Mouse (Mus musculus) intestine, embryonic 14.5 days (tissue): Measurements from ENCODE around the gene Trip6. TPM values are rescaled to one million over a fixed set of nuclear protein-coding genes. Genes with fewer than 3 reads are reported as not detected.

Source experiments
- ATAC-seq: fragments of 200-750 bp; cut with Nextera tagmentation; replicated peaks from 2 replicates; pipeline ENCODE4 v1.8.0; 2017; ENCODE audit warnings: low read depth, moderate number of reproducible peaks, moderate TSS enrichment, moderate library complexity; ENCODE audit not compliant: low FRiP score, low TSS enrichment
- DNase-seq: peaks from one replicate; pipeline ENCODE4 v3.0.0-alpha.2; 2018; ENCODE audit warnings: low spot score
- H3K27ac ChIP-seq: fragments of 300-500 bp; sonication (generic); 2 replicates; pipeline ENCODE4 v1.5.1; 2014; ENCODE audit warnings: low read depth, mild to moderate bottlenecking, control low read depth
- H3K27me3 ChIP-seq: fragments of 300-500 bp; sonication (generic); replicated peaks from 2 replicates; pipeline ENCODE4 v1.6.1; 2014; ENCODE audit warnings: low read length, control low read depth; ENCODE audit not compliant: control insufficient read depth, insufficient read depth
- H3K36me3 ChIP-seq: fragments of 300-500 bp; sonication (generic); 2 replicates; pipeline ENCODE4 v1.6.1; 2014; ENCODE audit warnings: low read length, control low read depth; ENCODE audit not compliant: control insufficient read depth, insufficient read depth
- H3K4me1 ChIP-seq: fragments of 300-500 bp; sonication (generic); replicated peaks from 2 replicates; pipeline ENCODE4 v1.6.1; 2014; ENCODE audit warnings: low read length, control low read depth, mixed read lengths; ENCODE audit not compliant: control insufficient read depth, insufficient read depth
- H3K4me2 ChIP-seq: fragments of 300-500 bp; sonication (generic); 2 replicates; pipeline ENCODE4 v1.6.1; 2014; ENCODE audit warnings: low read length
- H3K4me3 ChIP-seq: fragments of 300-500 bp; sonication (generic); 2 replicates; pipeline ENCODE4 v1.5.1; 2014; ENCODE audit warnings: low read depth, low read length, control low read depth, mixed read lengths
- H3K9ac ChIP-seq: fragments of 300-500 bp; sonication (generic); 2 replicates; pipeline ENCODE4 v1.6.1; 2014; ENCODE audit warnings: mild to moderate bottlenecking, low read length
- H3K9me3 ChIP-seq: fragments of 300-500 bp; sonication (generic); 2 replicates; pipeline ENCODE4 v1.6.1; 2016; ENCODE audit warnings: low read length, control low read depth; ENCODE audit not compliant: control insufficient read depth
- WGBS: fragments of 180-500 bp; shearing (Covaris S2); extraction: QIAGEN DNeasy Blood & Tissue Kit; methylation state at CpG from one replicate; pipeline ENCODE4 v1.1.7; 2014; 5-methylcytosine and 5-hydroxymethylcytosine counted together
- polyA plus RNA-seq: library from polyadenylated mRNA; unstranded; fragments of >200 nt; fragmentation: Nextera tagmentation; extraction: Ambion mirVana; gene quantifications from 2 replicates; pipeline ENCODE4 v1.2.1, GENCODE M21; 2014

The Trip6 gene
- polyA plus RNA-seq, 1 experiment from 2014 or later = 73.3 TPM

- Histone ChIP-seq H3K9me3 (no peaks in the 10 kb centered on the region), H3K27ac (no peak overlapping the region), H3K4me3 (no peak overlapping the region), H3K4me2 (no peak overlapping the region), H3K9ac (no peak overlapping the region), H3K36me3 (no peaks in the 10 kb centered on the region), H3K4me1 (peaks cover 19% of the 10 kb centered on the region), H3K27me3 (no peaks in the 10 kb centered on the region)
- DNase-seq (no peak), ATAC-seq (no peak)
- WGBS = 43% methylated on average over 7 of the region's 7 CpGs
Observed at GRCm38 (mm10) chr5:137342407-137343012, 28.3 kb upstream of the Trip6 start.

GRCm38 (mm10) chr5:137340222-137340621 lies 26.0 kb upstream of the Trip6 start:
- no peak overlapping the region for H3K4me3 ChIP-seq
- DNase-seq (no peak), ATAC-seq (no peak)
- H3K9ac ChIP-seq = no peak overlapping the region
- peaks cover 20% of the 10 kb centered on the region for H3K4me1 ChIP-seq
- no peaks in the 10 kb centered on the region for H3K36me3 ChIP-seq
- H3K27ac ChIP-seq = peak overlapping the region; percentile 90; the same call in 1 of the 2 replicates
- H3K4me2 ChIP-seq = no peak overlapping the region
- WGBS = 75% methylated on average over 6 of the region's 6 CpGs
- no peaks in the 10 kb centered on the region for H3K27me3 ChIP-seq
- H3K9me3 ChIP-seq = no peaks in the 10 kb centered on the region

- Histone ChIP-seq H3K27me3 (no peaks in the 10 kb centered on the region), H3K9ac (peak overlapping the region; percentile 66), H3K4me3 (peak overlapping the region; percentile 44), H3K27ac (peak overlapping the region; percentile 90), H3K4me2 (peak overlapping the region; percentile 86), H3K36me3 (no peaks in the 10 kb centered on the region), H3K9me3 (no peaks in the 10 kb centered on the region), H3K4me1 (peaks cover 20% of the 10 kb centered on the region)
- 13% methylated on average over 22 of the region's 22 CpGs for WGBS
- peak; percentile 67 for DNase-seq
- ATAC-seq = 0 out of 2 replicates have a peak, but pooled peaks have one; percentile 22
Observed at GRCm38 (mm10) chr5:137339290-137339979, 25.2 kb upstream of the Trip6 start.

- Histone ChIP-seq H3K27ac (peak overlapping the region; percentile 90), H3K9me3 (no peaks in the 10 kb centered on the region), H3K4me1 (peaks cover 20% of the 10 kb centered on the region), H3K36me3 (no peaks in the 10 kb centered on the region), H3K4me2 (peak overlapping the region; percentile 86), H3K27me3 (no peaks in the 10 kb centered on the region), H3K9ac (peak overlapping the region; percentile 66), H3K4me3 (peak overlapping the region; percentile 44)
- ATAC-seq = peak; percentile 8; the same call in 1 of the 2 replicates
- DNase-seq = peak; percentile 74
- WGBS = 1% methylated on average over 11 of the region's 11 CpGs
Observed at GRCm38 (mm10) chr5:137338663-137339289, 24.6 kb upstream of the Trip6 start.

GRCm38 (mm10) chr5:137338256-137338655 lies 24.1 kb upstream of the Trip6 start:
- H3K4me1 ChIP-seq = peaks cover 20% of the 10 kb centered on the region
- peak overlapping the region; percentile 86 for H3K4me2 ChIP-seq
- H3K4me3 ChIP-seq = peak overlapping the region; percentile 44
- H3K27ac ChIP-seq = peak overlapping the region; percentile 90
- no peaks in the 10 kb centered on the region for H3K36me3 ChIP-seq
- DNase-seq = peak; percentile 86
- ATAC-seq = peak; percentile 72
- H3K27me3 ChIP-seq = no peaks in the 10 kb centered on the region
- WGBS = 1% methylated on average over 19 of the region's 19 CpGs
- H3K9ac ChIP-seq = peak overlapping the region; percentile 66
- no peaks in the 10 kb centered on the region for H3K9me3 ChIP-seq

- Histone ChIP-seq H3K9me3 (no peaks in the 10 kb centered on the region), H3K4me3 (no peak overlapping the region), H3K27ac (no peak overlapping the region; the same call in 1 of the 2 replicates), H3K4me2 (no peak overlapping the region), H3K9ac (no peak overlapping the region), H3K27me3 (no peaks in the 10 kb centered on the region), H3K4me1 (peaks cover 20% of the 10 kb centered on the region), H3K36me3 (no peaks in the 10 kb centered on the region)
- ATAC-seq (no peak), DNase-seq (peak; percentile 55)
- 52% methylated on average over 8 of the region's 8 CpGs for WGBS
Observed at GRCm38 (mm10) chr5:137337190-137337589, 23.0 kb upstream of the Trip6 start.

- Histone ChIP-seq H3K4me2 (no peak overlapping the region), H3K4me1 (peaks cover 20% of the 10 kb centered on the region), H3K27ac (no peak overlapping the region), H3K9me3 (no peaks in the 10 kb centered on the region), H3K9ac (no peak overlapping the region), H3K36me3 (no peaks in the 10 kb centered on the region), H3K4me3 (no peak overlapping the region), H3K27me3 (no peaks in the 10 kb centered on the region)
- 72% methylated on average over 6 of the region's 6 CpGs for WGBS
- ATAC-seq = no peak
- peak; percentile 41 for DNase-seq
Observed at GRCm38 (mm10) chr5:137335066-137335465, 20.9 kb upstream of the Trip6 start.

- Histone ChIP-seq H3K4me2 (peak overlapping the region; percentile 96), H3K36me3 (no peaks in the 10 kb centered on the region), H3K9ac (no peak overlapping the region), H3K4me1 (peaks cover 14% of the 10 kb centered on the region), H3K4me3 (peak overlapping the region; percentile 63), H3K9me3 (no peaks in the 10 kb centered on the region), H3K27me3 (no peaks in the 10 kb centered on the region), H3K27ac (no peak overlapping the region)
- 51% methylated on average over 10 of the region's 10 CpGs for WGBS
- DNase-seq (no peak), ATAC-seq (no peak)
Observed at GRCm38 (mm10) chr5:137334317-137334716, 20.1 kb upstream of the Trip6 start.
